Mouse (Mus musculus): ENCODE data around the gene Psmb8. TPM values are rescaled to one million over a fixed set of nuclear protein-coding genes. Genes with fewer than 3 reads are reported as not detected.
"Not testable (repeated sequence)": the region's sequence is repeated elsewhere in the genome, so short reads cannot be mapped to it uniquely, and the experiment has no call there.

Gene Psmb8
- polyA plus RNA-seq, 1 experiment from 2014 or later: 4.2 TPM

DNA sequence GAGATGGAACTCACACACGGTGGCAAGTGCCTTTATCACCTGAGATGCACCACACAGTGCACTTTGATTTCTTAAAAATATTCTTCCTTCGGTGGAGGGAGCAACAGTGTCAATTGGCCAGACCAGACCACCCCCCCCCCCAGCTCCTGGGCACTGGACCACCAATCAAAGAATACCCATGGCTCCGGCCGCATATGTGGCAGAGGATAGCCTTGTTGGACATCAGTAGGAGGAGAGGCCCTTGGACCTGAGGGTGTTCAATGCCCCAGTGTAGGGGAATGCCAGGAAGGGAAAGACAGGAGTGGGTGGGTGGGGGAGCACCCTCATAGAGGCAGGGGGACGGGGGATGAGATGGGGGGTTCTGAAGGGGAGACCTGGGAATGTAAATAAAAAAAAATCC is 9.2 kb downstream of the Psmb8 start:
- WGBS: 82% methylated on average over 5 of the region's 5 CpGs
- Histone ChIP-seq H3K27me3 (replicated peaks) (peaks cover 37% of the 10 kb centered on the region), H3K4me3 (no peak overlapping the region), H3K27ac (no peak overlapping the region), H3K36me3 (replicated peaks) (no peaks in the 10 kb centered on the region), H3K9ac (no peak overlapping the region), H3K9me3 (no peaks in the 10 kb centered on the region), H3K4me1 (peaks cover 12% of the 10 kb centered on the region), H3K4me2 (no peak overlapping the region)
- ATAC-seq (replicated peaks): no peak

DNA sequence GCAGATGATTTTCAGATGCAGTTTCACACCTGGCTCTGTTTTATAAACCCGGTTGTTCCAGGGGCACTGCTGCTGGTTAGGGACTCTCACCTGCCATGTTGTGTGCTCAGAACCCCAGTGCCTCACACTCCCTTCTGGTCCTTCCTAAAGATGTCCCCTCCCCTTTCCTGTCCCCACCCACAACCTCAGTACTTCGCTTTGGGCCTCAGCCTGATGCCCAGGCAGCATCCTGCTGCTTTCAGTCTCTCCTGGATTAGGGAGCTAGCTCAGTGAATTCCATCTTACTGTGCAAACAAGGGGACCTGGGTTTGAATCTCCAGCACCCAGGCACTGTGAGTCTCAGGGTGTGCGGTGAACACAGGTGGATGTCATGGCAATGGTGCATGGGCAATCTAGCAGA is 9.9 kb downstream of the Psmb8 start:
- Histone ChIP-seq H3K36me3 (replicated peaks) (no peaks in the 10 kb centered on the region), H3K4me1 (peaks cover 12% of the 10 kb centered on the region), H3K9ac (no peak overlapping the region), H3K27me3 (replicated peaks) (peaks cover 43% of the 10 kb centered on the region), H3K4me3 (no peak overlapping the region), H3K9me3 (no peaks in the 10 kb centered on the region), H3K27ac (no peak overlapping the region), H3K4me2 (no peak overlapping the region)
- no peak for ATAC-seq (replicated peaks)
- WGBS: 76% methylated on average over 3 of the region's 3 CpGs

DNA sequence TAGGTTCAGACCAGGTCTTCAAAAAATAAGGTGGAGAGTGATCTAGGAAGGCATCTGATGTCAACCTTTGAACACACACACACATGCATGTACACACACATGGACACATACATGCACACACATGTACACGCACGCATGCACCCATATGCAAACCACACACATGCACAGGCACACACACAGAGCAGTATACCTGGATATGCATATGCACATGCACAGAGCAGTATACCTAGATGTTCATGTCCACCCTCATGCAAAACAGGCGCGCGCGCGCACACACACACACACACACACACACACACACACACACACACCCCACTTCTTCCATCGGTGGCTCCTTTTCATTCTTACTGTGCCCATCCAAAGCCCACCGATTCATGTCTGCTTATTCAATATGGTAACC is 10.3 kb downstream of the Psmb8 start:
- Histone ChIP-seq H3K27me3 (replicated peaks) (peaks cover 46% of the 10 kb centered on the region), H3K36me3 (replicated peaks) (no peaks in the 10 kb centered on the region), H3K9ac (no peak overlapping the region), H3K4me3 (no peak overlapping the region), H3K4me2 (no peak overlapping the region), H3K9me3 (no peaks in the 10 kb centered on the region), H3K4me1 (peaks cover 12% of the 10 kb centered on the region), H3K27ac (no peak overlapping the region)
- ATAC-seq (replicated peaks): no peak
- 93% methylated on average over 9 of the region's 9 CpGs for WGBS

DNA sequence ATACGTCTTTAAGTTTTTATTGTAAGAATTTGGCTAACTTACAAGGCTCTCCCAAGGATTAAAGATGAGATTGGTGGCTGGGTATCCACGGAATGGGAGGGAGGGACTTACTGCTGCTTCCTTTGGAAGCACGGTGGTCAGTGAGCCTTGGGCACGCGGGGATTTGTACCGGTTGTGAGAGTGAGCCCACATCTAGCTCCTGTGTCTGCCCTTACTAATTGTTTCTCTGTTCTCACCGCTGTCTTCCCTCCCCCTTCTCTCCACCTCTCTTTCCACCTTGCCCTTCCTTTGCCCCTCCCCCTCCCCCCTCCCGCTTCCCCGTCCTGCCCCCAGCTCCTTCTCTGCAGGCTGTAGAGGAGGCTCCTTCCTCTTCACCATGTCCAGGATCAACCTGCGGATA is 10.9 kb downstream of the Psmb8 start:
- peaks cover 12% of the 10 kb centered on the region for H3K4me1 ChIP-seq
- no peaks in the 10 kb centered on the region for H3K36me3 ChIP-seq (replicated peaks)
- 27% methylated on average over 10 of the region's 10 CpGs for WGBS
- H3K4me3 ChIP-seq: no peak overlapping the region
- no peaks in the 10 kb centered on the region for H3K9me3 ChIP-seq
- peaks cover 48% of the 10 kb centered on the region for H3K27me3 ChIP-seq (replicated peaks)
- no peak for ATAC-seq (replicated peaks)
- H3K9ac ChIP-seq: no peak overlapping the region
- H3K4me2 ChIP-seq: no peak overlapping the region
- H3K27ac ChIP-seq: no peak overlapping the region

DNA sequence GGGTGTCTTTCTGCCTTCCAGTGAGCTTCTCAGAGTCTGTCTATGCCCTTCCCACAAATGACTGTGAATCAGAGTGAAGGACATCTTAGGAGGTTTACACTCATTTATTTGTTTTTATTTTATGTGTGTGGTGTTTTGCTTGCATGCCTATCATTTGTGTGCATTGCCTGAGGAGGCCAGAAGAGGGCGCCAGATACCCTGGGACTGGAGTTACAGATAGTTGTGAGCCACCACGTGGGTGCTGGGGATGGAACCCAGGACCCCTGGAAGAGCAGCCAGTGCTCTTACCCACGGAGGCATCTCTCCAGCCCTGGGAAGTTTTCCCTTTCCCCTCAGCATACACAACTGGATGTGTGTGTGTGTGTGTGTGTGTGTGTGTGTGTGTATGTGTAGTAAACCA is 12.2 kb downstream of the Psmb8 start:
- H3K9me3 ChIP-seq: no peaks in the 10 kb centered on the region
- peaks cover 50% of the 10 kb centered on the region for H3K27me3 ChIP-seq (replicated peaks)
- 36% methylated on average over 3 of the region's 3 CpGs for whole genome bisulfite sequencing
- no peak overlapping the region for H3K9ac ChIP-seq
- peaks cover 10% of the 10 kb centered on the region for H3K4me1 ChIP-seq
- no peaks in the 10 kb centered on the region for H3K36me3 ChIP-seq (replicated peaks)
- H3K4me2 ChIP-seq: no peak overlapping the region
- no peak overlapping the region for H3K27ac ChIP-seq
- H3K4me3 ChIP-seq: no peak overlapping the region
- no peak for ATAC-seq (replicated peaks)

DNA sequence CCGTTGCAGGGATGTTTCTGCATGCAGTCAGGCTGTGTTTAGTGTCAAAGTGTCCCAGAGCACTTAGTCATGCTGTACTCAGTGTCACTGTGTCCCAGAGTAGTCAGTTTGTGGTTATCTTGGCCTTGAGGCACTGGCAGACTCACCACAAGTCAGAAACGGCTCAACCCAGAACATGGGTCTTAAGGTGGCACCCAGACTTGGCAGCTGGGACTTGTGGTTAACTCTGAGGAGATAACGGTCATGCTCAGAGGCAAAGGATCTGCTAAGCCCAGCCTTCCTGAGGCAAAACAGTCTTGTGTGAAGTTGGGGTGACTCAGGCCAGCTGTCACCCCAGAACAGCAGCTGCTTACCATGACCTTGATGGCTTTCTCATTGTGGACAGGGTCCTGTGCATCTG is 13.1 kb downstream of the Psmb8 start:
- Histone ChIP-seq H3K4me2 (no peak overlapping the region), H3K9ac (no peak overlapping the region), H3K4me1 (peaks cover 7% of the 10 kb centered on the region; the same call in 1 of the 2 replicates), H3K27ac (no peak overlapping the region), H3K36me3 (replicated peaks) (no peaks in the 10 kb centered on the region), H3K4me3 (no peak overlapping the region), H3K27me3 (replicated peaks) (peaks cover 44% of the 10 kb centered on the region), H3K9me3 (no peaks in the 10 kb centered on the region)
- WGBS: 76% methylated on average over 3 of the region's 3 CpGs
- ATAC-seq (replicated peaks): no peak

DNA sequence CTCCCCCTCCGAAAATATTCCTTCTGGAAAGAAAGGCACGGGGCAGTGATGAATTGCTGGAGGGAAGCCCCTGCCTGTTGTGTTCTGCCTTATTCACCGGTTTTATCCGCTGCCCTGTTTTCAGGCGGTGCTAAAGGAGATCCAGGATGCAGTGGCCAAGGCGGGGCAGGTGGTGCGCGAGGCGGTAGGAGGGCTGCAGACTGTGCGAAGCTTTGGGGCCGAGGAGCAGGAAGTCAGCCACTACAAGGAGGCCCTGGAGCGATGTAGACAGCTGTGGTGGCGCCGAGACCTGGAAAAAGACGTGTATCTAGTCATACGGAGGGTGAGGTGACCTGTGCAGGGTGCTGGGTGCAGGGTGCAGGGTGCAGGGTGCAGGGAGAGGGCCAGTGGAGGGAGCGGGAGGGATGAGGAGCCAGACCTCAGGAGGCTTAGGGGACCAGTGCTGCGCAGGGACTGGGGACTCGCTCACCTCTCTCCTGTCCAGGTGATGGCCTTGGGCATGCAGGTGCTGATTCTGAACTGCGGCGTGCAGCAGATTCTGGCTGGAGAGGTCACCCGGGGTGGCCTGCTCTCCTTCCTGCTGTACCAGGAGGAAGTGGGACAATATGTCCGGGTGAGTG is 14.3 kb downstream of the Psmb8 start:
- H3K9ac ChIP-seq: no peak overlapping the region
- WGBS: 22% methylated on average over 23 of the region's 23 CpGs

DNA sequence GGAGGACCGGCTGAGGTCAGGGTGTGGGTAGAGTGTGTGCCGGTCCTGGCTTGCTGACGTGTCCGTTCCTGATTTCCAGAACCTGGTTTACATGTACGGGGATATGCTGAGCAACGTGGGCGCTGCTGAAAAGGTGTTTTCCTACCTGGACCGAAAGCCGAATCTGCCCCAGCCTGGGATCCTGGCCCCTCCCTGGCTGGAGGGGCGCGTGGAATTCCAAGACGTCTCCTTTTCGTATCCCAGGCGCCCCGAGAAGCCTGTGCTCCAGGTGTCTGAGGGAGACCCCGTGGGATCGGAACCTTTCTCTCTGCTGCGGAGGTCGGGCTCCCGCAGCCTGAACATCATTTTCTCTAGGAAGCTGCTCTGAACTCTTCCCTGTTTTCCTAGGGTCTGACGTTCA is 16.4 kb downstream of the Psmb8 start:
- Histone ChIP-seq H3K9me3 (no peaks in the 10 kb centered on the region), H3K4me3 (no peak overlapping the region), H3K4me1 (peaks cover 7% of the 10 kb centered on the region; the same call in 1 of the 2 replicates), H3K36me3 (replicated peaks) (no peaks in the 10 kb centered on the region), H3K9ac (no peak overlapping the region), H3K27ac (no peak overlapping the region), H3K4me2 (peak overlapping the region; percentile 28), H3K27me3 (replicated peaks) (peaks cover 36% of the 10 kb centered on the region)
- WGBS: 44% methylated on average over 21 of the region's 21 CpGs
- no peak for ATAC-seq (replicated peaks)

More for the DNA sequence above, 14.3 kb downstream of the Psmb8 start:
- H3K9me3 ChIP-seq: no peaks in the 10 kb centered on the region
- H3K4me2 ChIP-seq: peak overlapping the region; percentile 15; the same call in 1 of the 2 replicates
- peaks cover 7% of the 10 kb centered on the region; the same call in 1 of the 2 replicates for H3K4me1 ChIP-seq
- H3K27ac ChIP-seq: no peak overlapping the region
- no peak for ATAC-seq (replicated peaks)
- no peaks in the 10 kb centered on the region for H3K36me3 ChIP-seq (replicated peaks)
- peaks cover 36% of the 10 kb centered on the region for H3K27me3 ChIP-seq (replicated peaks)
- no peak overlapping the region for H3K4me3 ChIP-seq

DNA sequence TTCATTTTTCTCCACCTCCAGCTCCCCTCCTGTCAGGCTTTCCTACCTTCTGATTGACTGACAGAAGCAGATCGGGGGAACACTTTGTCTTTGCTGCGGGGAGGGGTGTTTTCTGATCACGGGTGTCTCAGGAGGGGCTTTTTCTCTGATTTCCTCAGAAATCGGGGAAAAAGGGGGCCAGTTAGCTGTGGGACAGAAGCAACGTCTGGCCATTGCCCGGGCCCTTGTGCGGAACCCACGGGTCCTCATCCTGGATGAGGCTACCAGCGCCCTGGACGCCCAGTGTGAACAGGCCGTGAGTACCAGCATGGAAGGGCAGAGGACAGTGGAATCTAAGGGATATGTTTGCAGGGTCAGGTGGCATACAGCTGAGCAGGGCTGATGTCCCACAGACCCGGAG is 17.7 kb downstream of the Psmb8 start:
- no peak overlapping the region for H3K9ac ChIP-seq
- peaks cover 7% of the 10 kb centered on the region; the same call in 1 of the 2 replicates for H3K4me1 ChIP-seq
- H3K27ac ChIP-seq: no peak overlapping the region
- WGBS: 88% methylated on average over 12 of the region's 12 CpGs
- H3K9me3 ChIP-seq: no peaks in the 10 kb centered on the region
- no peak overlapping the region for H3K4me2 ChIP-seq
- H3K4me3 ChIP-seq: no peak overlapping the region
- ATAC-seq (replicated peaks): no peak
- peaks cover 36% of the 10 kb centered on the region for H3K27me3 ChIP-seq (replicated peaks)
- no peaks in the 10 kb centered on the region for H3K36me3 ChIP-seq (replicated peaks)

DNA sequence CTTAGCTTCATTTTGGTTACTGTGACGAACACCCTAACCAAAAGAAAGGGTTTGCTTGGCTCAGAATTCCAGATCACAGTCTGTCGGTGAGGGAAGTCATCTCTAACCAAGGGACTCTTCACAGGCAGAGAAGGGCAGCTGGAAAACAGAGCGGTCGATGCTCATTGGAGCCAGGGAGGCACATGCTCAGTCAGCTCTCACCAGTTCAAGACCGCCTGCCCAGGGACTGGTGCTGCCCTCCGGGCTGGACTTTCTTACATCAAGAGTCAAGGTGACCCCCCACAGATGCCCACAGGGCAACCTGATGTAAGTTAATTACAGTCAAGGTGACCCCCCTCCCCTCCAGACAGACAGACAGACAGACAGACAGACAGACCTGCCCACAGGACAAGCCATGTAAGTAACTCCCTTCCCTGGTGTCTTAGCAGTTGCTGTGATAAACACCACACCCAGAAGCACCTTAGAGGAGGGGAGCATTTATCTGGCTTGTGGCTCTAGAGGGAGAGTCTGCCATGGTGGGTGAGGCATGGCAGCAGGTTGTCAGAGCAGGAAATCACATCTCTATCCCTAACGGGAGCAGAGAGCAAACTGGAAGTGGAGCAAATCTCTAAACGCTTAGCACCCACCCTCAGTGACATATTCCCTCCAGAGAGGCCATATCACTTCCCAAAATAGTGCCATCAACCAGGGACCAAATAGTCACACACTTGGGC is 19.9 kb downstream of the Psmb8 start:
- ATAC-seq (replicated peaks): no peak
- H3K9me3 ChIP-seq: no peaks in the 10 kb centered on the region
- H3K4me3 ChIP-seq: no peak overlapping the region
- H3K27ac ChIP-seq: no peak overlapping the region
- H3K36me3 ChIP-seq (replicated peaks): no peaks in the 10 kb centered on the region
- no peak overlapping the region for H3K9ac ChIP-seq
- peaks cover 7% of the 10 kb centered on the region; the same call in 1 of the 2 replicates for H3K4me1 ChIP-seq
- 89% methylated on average over 8 of the region's 8 CpGs for WGBS
- H3K27me3 ChIP-seq (replicated peaks): peaks cover 24% of the 10 kb centered on the region
- no peak overlapping the region for H3K4me2 ChIP-seq

DNA sequence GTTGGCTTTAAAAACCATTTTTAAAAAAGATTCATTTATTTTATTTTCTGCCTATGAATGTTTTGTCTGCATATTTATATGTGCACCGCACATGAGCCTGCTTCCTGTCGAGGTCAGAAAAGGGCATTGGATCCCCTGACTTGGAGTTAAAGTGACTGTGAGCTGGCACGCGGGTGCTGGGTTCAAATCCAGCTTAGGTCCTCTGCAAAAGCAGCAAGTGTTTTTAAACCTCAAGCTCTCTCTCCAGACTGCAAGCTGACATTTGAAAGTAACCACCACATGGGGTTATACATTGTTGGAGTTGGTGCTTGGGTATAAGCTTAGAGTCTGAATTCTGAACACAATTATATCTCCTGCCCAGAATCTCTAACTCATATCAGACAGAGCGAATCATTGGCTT is 20.5 kb downstream of the Psmb8 start:
- Histone ChIP-seq H3K4me1 (peaks cover 7% of the 10 kb centered on the region; the same call in 1 of the 2 replicates), H3K36me3 (replicated peaks) (no peaks in the 10 kb centered on the region), H3K27me3 (replicated peaks) (peaks cover 19% of the 10 kb centered on the region), H3K9ac (no peak overlapping the region), H3K27ac (no peak overlapping the region), H3K4me3 (no peak overlapping the region), H3K9me3 (no peaks in the 10 kb centered on the region), H3K4me2 (no peak overlapping the region)
- ATAC-seq (replicated peaks): no peak
- 87% methylated on average over 5 of the region's 5 CpGs for WGBS

DNA sequence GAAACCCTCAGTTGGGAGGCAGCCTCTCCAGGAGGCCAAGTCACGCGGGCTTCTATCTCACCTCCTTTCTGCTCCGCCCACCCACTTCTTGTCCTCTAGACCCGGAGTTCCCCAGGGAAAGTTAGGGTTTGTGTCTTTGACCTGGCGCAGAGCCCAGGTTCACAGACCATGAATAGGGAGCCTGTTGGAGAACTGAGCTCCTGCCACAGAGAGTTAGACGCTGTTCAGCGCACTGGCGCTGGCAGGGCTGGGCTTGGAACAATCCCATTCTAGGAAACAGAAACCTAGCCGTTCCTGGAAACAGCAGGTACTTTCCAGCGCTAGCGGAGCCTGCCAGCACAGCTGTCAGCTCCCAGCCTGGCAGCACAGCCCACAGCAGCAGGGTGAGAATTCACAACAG is 21.2 kb downstream of the Psmb8 start:
- no peak for ATAC-seq (replicated peaks)
- WGBS: 74% methylated on average over 11 of the region's 11 CpGs
- Histone ChIP-seq H3K4me1 (peaks cover 7% of the 10 kb centered on the region; the same call in 1 of the 2 replicates), H3K27me3 (replicated peaks) (peaks cover 13% of the 10 kb centered on the region), H3K27ac (no peak overlapping the region), H3K4me2 (no peak overlapping the region), H3K9ac (no peak overlapping the region), H3K36me3 (replicated peaks) (no peaks in the 10 kb centered on the region), H3K9me3 (no peaks in the 10 kb centered on the region), H3K4me3 (no peak overlapping the region)

DNA sequence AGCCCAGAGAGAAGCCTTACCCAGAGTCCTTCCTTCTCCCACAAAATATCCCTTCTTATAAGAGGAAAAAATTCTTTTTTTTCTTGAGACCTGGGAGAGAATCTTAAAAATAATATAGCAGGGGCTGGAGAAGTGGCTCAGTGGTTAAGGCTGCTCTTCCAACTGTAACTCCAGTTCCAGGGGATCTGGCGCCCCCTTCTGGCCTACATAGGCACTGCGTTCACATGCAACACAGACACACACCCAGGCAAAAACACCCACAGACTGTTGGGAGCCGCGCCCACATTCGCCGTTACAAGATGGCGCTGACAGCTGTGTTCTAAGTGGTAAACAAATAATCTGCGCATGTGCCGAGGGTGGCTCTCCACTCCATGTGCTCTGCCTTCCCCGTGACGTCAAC is 21.6 kb downstream of the Psmb8 start:
- not testable (repeated sequence) for H3K9ac ChIP-seq; ATAC-seq (replicated peaks); H3K27me3 ChIP-seq (replicated peaks); H3K9me3 ChIP-seq; H3K4me2 ChIP-seq; H3K4me3 ChIP-seq; H3K36me3 ChIP-seq (replicated peaks); H3K27ac ChIP-seq; H3K4me1 ChIP-seq
- 92% methylated on average over 9 of the region's 11 CpGs for WGBS
